Mouse (Mus musculus) kidney, adult 2 months (tissue): Measurements from ENCODE around the gene Rad54l.

Experiments used
- CTCF ChIP-seq: fragments of 200-500 bp; conservative IDR thresholded peaks from 2 replicates; pipeline ENCODE4 v1.5.1; 2011; ENCODE audit warnings: low read depth, mild to moderate bottlenecking, control low read depth, low read length, moderate library complexity, mixed read lengths; ENCODE audit not compliant: insufficient read depth, insufficient read length
- POLR2A ChIP-seq: fragments of 200-500 bp; IDR thresholded peaks from one replicate; pipeline ENCODE4 v1.6.1; 2011; ENCODE audit warnings: low read depth, low read length, control low read depth

GRCm38 (mm10) chr4:116157882-116158281 lies 34.4 kb upstream of the Rad54l start:
- TF ChIP-seq CTCF (no peak), POLR2A (no peak)
